Mouse (Mus musculus) forebrain, postnatal 0 days (tissue): ENCODE data around the gene Rbm17. TPM values are rescaled to one million over a fixed set of nuclear protein-coding genes. Genes with fewer than 3 reads are reported as not detected.

ENCODE experiments used
- ATAC-seq: fragments of 200-750 bp; cut with Nextera tagmentation; 2 replicates; pipeline ENCODE4 v1.8.0; 2017; ENCODE audit warnings: mild to moderate bottlenecking, moderate library complexity
- DNase-seq: peaks from one replicate; pipeline ENCODE4 v3.0.0-alpha.2; 2015
- H3K27ac ChIP-seq: fragments of 300-500 bp; sonication (generic); 2 replicates; pipeline ENCODE4 v1.5.1; 2014; ENCODE audit warnings: low read depth, mild to moderate bottlenecking, antibody characterized with exemption, low read length, moderate library complexity, mixed read lengths
- H3K27me3 ChIP-seq: fragments of 300-500 bp; sonication (generic); 2 replicates; pipeline ENCODE4 v1.6.1; 2014; ENCODE audit warnings: mild to moderate bottlenecking, low read length, mixed read lengths; ENCODE audit not compliant: insufficient read depth
- H3K36me3 ChIP-seq: fragments of 300-500 bp; sonication (generic); 2 replicates; pipeline ENCODE4 v1.6.1; 2014; ENCODE audit warnings: mild to moderate bottlenecking, moderate library complexity; ENCODE audit not compliant: insufficient read depth
- H3K4me1 ChIP-seq: fragments of 300-500 bp; sonication (generic); 2 replicates; pipeline ENCODE4 v1.6.1; 2014; ENCODE audit warnings: antibody characterized with exemption; ENCODE audit not compliant: insufficient read depth
- H3K4me2 ChIP-seq: fragments of 300-500 bp; sonication (generic); 2 replicates; pipeline ENCODE4 v1.6.1; 2014; ENCODE audit warnings: low read depth, mild to moderate bottlenecking, moderate library complexity
- H3K4me3 ChIP-seq: fragments of 300-500 bp; sonication (generic); 2 replicates; pipeline ENCODE4 v1.5.1; 2014; ENCODE audit warnings: low read depth, low read length, mixed read lengths
- H3K9ac ChIP-seq: fragments of 300-500 bp; sonication (generic); 2 replicates; pipeline ENCODE4 v1.6.1; 2014; ENCODE audit warnings: mild to moderate bottlenecking
- H3K9me3 ChIP-seq: fragments of 300-500 bp; sonication (generic); 2 replicates; pipeline ENCODE4 v1.6.1; 2016; ENCODE audit warnings: low read length
- CTCF ChIP-seq: sonication (generic); IDR thresholded peaks from 2 replicates; pipeline ENCODE4 v1.5.1; 2016; ENCODE audit warnings: antibody characterized with exemption, control low read depth, low read depth
- WGBS: fragments of 180-500 bp; shearing (Covaris S2); extraction: QIAGEN DNeasy Blood & Tissue Kit; methylation state at CpG from one replicate; pipeline ENCODE4 v1.1.7; 2014; 5-methylcytosine and 5-hydroxymethylcytosine counted together
- polyA plus RNA-seq: library from polyadenylated mRNA; unstranded; fragments of >200 nt; fragmentation: Nextera tagmentation; extraction: Ambion mirVana; gene quantifications from 2 replicates; pipeline ENCODE4 v1.2.1, GENCODE M21; 2015
- total RNA-seq: library from RNA; depleted of rRNA; stranded (reverse); fragments of >200 nt; gene quantifications from 2 replicates; pipeline ENCODE4 v1.2.3, GENCODE M21; 2014

The Rbm17 gene
- total and polyA plus RNA-seq, 2 experiments from 2014 or later, result 95.4 to 130 TPM

GRCm38 (mm10) chr2:11642451-11642941 is 38.5 kb upstream of the Rbm17 start, which contains the start of gene Il2ra:
Gene Il2ra (plus strand): TSS chr2:11642807.
- Histone ChIP-seq H3K4me1 (no peaks in the 10 kb centered on the region), H3K4me3 (no peak within 1 kb of the TSS), H3K27ac (no peak within 1 kb of the TSS), H3K9ac (no peak within 1 kb of the TSS), H3K4me2 (no peak within 1 kb of the TSS), H3K27me3 (no peaks in the 10 kb centered on the region), H3K9me3 (no peaks in the 10 kb centered on the region), H3K36me3 (no peaks in the 10 kb centered on the region)
- no peak for TF ChIP-seq CTCF
- ATAC-seq (no peak), DNase-seq (no peak)
- 94% methylated on average over 3 of the region's 3 CpGs for WGBS

GRCm38 (mm10) chr2:11637115-11637514 is 33.2 kb upstream of the Rbm17 start:
- DNase-seq (no peak), ATAC-seq (no peak)
- no peak overlapping the region for H3K9ac ChIP-seq
- H3K9me3 ChIP-seq, result no peaks in the 10 kb centered on the region
- H3K4me2 ChIP-seq, result no peak overlapping the region
- no peaks in the 10 kb centered on the region for H3K27me3 ChIP-seq
- H3K4me1 ChIP-seq, result no peaks in the 10 kb centered on the region
- no peak overlapping the region for H3K27ac ChIP-seq
- no peak for TF ChIP-seq CTCF
- 86% methylated on average over 1 of the region's 1 CpGs for WGBS
- H3K4me3 ChIP-seq, result no peak overlapping the region
- no peaks in the 10 kb centered on the region for H3K36me3 ChIP-seq

DNA sequence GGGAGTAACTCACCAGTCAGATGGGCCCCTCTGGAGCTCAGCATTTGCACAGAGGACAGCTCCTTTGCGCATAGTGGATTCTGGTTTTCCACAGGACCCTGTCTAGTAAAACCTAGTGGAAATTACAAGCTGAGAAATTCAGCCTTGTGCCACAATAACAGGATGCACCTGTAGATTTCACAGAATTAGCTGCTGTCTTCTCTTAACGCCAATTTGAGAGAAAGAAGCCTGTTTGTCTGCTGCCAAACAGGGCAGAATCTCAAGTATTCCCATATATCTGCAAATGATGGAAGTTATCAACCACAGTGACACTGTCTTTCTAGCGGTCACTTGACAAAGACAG is 32.2 kb upstream of the Rbm17 start:
- Histone ChIP-seq H3K36me3 (no peaks in the 10 kb centered on the region), H3K4me2 (no peak overlapping the region), H3K9ac (no peak overlapping the region), H3K4me1 (no peaks in the 10 kb centered on the region), H3K27ac (no peak overlapping the region), H3K4me3 (no peak overlapping the region), H3K9me3 (no peaks in the 10 kb centered on the region), H3K27me3 (no peaks in the 10 kb centered on the region)
- no peak for DNase-seq
- no peak for TF ChIP-seq CTCF
- 77% methylated on average over 3 of the region's 3 CpGs for WGBS
- ATAC-seq, result no peak

- no peak for ATAC-seq
- no peaks in the 10 kb centered on the region for H3K4me1 ChIP-seq
- no peaks in the 10 kb centered on the region for H3K27me3 ChIP-seq
- H3K4me3 ChIP-seq, result no peak overlapping the region
- DNase-seq, result no peak
- no peak overlapping the region for H3K27ac ChIP-seq
- no peaks in the 10 kb centered on the region for H3K9me3 ChIP-seq
- no peak overlapping the region for H3K9ac ChIP-seq
- no peak for TF ChIP-seq CTCF
- WGBS, result 96% methylated on average over 5 of the region's 5 CpGs
- H3K36me3 ChIP-seq, result no peaks in the 10 kb centered on the region
- no peak overlapping the region for H3K4me2 ChIP-seq
Measured at GRCm38 (mm10) chr2:11635471-11636137, 31.7 kb upstream of the Rbm17 start.

DNA sequence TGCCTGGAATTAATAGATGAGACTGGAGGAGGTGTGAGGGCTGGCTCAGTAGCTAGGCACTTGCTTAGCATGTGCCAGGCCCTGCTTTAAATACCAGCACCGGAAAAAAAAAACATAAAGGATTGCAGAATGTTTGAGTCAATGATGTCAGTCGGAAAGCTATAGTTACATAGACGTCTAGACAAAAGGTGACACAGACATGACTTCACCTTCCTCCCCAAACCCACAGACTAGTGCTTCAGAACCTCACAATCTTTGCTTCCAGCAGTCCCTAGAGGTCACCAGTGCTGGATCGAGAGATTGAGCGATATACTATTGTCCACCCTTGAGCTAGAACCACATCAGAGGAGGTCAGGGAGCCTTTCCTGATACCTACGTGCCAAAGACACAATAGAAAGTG is 31.1 kb upstream of the Rbm17 start:
- Histone ChIP-seq H3K9me3 (no peaks in the 10 kb centered on the region), H3K36me3 (no peaks in the 10 kb centered on the region), H3K9ac (no peak overlapping the region), H3K27me3 (no peaks in the 10 kb centered on the region), H3K4me3 (no peak overlapping the region), H3K4me2 (no peak overlapping the region), H3K4me1 (no peaks in the 10 kb centered on the region), H3K27ac (no peak overlapping the region)
- ATAC-seq, result no peak
- no peak for DNase-seq
- WGBS, result 83% methylated on average over 6 of the region's 6 CpGs
- TF ChIP-seq CTCF, result no peak

DNA sequence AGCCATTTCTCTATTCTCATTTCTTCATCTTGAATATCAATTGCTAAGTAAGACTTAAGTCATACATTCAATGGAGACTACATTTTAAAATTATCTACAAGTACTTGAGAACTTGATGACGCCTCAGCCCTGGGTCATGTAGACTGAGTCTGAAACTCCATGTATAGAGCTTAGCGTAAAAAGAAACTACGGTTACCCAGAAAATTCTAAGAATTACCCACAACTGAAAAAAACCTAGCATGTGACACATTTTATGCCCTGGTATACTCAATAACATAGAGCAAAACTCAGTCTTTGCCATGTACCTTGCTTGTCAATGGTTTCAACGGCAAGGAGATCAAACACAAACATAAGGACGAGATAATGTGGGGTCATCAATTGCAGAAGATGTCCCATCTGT is 21.9 kb upstream of the Rbm17 start, which contains the start of gene Gm17490:
TSS of gene Gm17490 (minus strand) at position 375 of the 400 bp plus-strand sequence.
- H3K27me3 ChIP-seq, result no peaks in the 10 kb centered on the region
- no peak within 1 kb of the TSS for H3K27ac ChIP-seq
- H3K4me2 ChIP-seq, result no peak within 1 kb of the TSS
- H3K4me3 ChIP-seq, result no peak within 1 kb of the TSS
- H3K36me3 ChIP-seq, result no peaks in the 10 kb centered on the region
- no peak for TF ChIP-seq CTCF
- H3K9me3 ChIP-seq, result no peaks in the 10 kb centered on the region
- no peak for ATAC-seq
- no peak within 1 kb of the TSS for H3K9ac ChIP-seq
- WGBS, result 95% methylated on average over 5 of the region's 5 CpGs
- DNase-seq, result no peak
- no peaks in the 10 kb centered on the region for H3K4me1 ChIP-seq

DNA sequence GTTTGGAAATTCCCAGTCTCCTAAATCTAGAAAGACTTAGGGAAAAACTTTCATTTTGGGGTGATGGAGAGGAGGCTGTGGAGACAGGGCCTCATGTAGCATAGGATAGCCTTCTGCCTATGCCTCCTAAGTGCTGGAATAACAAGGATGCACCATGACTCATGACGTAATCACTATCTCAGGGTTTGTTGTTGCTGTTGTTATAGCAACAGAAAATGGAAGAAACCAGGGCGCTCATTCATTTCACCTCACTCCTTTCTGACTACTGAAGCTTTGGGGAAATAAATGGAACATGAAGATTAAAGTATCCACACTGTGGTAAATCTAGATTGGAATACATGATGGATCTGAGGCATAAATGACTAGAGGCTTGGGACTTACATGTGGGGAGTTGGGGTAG is 19.8 kb upstream of the Rbm17 start:
- H3K27me3 ChIP-seq, result no peaks in the 10 kb centered on the region
- no peak overlapping the region for H3K4me2 ChIP-seq
- TF ChIP-seq CTCF, result no peak
- no peak overlapping the region for H3K4me3 ChIP-seq
- WGBS, result 89% methylated on average over 2 of the region's 2 CpGs
- H3K9ac ChIP-seq, result no peak overlapping the region
- no peaks in the 10 kb centered on the region for H3K36me3 ChIP-seq
- DNase-seq (no peak), ATAC-seq (no peak)
- H3K4me1 ChIP-seq, result no peaks in the 10 kb centered on the region
- H3K27ac ChIP-seq, result no peak overlapping the region
- no peaks in the 10 kb centered on the region for H3K9me3 ChIP-seq
